Mouse (Mus musculus) heart, postnatal 0 days (tissue): ENCODE results near the gene Ano1.

Source experiments
- CTCF ChIP-seq: IDR thresholded peaks from 2 replicates; pipeline ENCODE4 v1.5.1; 2016; ENCODE audit warnings: antibody characterized with exemption, control low read depth, low read depth
- EP300 ChIP-seq: IDR thresholded peaks from 2 replicates; pipeline ENCODE4 v1.6.1; 2016; ENCODE audit warnings: antibody characterized with exemption, low read depth

GRCm38 (mm10) chr7:144630622-144631021 lies 121.2 kb downstream of the Ano1 start:
- TF ChIP-seq EP300, result no peak
- no peak for TF ChIP-seq CTCF
